Mouse (Mus musculus) heart, adult 11 months (tissue): ENCODE data around the gene Fyttd1.
"Not testable (repeated sequence)": the region's sequence is repeated elsewhere in the genome, so short reads cannot be mapped to it uniquely, and the experiment has no call there.

Experiments used
- DNase-seq: peaks from one replicate; pipeline ENCODE4 v3.0.0; 2022

Fyttd1 gene

GRCm38 (mm10) chr16:32878972-32879926 is 1.9 kb downstream of the Fyttd1 start:
- peak; percentile 91 for DNase-seq

GRCm38 (mm10) chr16:32881538-32881937 is 4.2 kb downstream of the Fyttd1 start:
- no peak for DNase-seq

- DNase-seq, result no peak
Observed at GRCm38 (mm10) chr16:32887996-32888395, 10.7 kb downstream of the Fyttd1 start.

- DNase-seq, result no peak
Observed at GRCm38 (mm10) chr16:32889881-32890280, 12.6 kb downstream of the Fyttd1 start.

DNA sequence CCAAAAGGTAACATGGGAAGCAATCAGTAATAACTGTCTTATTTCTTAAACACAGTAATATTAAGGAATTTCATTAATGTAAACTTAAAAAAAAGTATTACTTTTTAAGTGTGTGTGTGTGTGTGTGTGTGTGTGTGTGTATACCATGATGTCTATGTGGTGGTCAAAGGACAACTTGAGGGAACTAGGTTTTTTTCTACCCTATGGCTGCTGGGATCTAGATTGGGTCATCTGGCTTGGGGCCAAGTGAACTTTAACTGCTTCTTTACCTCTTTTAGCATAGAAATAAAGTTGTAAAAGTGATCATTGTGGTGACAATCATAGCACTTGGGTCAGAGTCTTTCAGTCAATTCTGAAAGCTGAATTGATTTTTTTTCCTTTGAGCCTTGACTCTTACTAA is 18.8 kb downstream of the Fyttd1 start:
- DNase-seq, result no peak

DNA sequence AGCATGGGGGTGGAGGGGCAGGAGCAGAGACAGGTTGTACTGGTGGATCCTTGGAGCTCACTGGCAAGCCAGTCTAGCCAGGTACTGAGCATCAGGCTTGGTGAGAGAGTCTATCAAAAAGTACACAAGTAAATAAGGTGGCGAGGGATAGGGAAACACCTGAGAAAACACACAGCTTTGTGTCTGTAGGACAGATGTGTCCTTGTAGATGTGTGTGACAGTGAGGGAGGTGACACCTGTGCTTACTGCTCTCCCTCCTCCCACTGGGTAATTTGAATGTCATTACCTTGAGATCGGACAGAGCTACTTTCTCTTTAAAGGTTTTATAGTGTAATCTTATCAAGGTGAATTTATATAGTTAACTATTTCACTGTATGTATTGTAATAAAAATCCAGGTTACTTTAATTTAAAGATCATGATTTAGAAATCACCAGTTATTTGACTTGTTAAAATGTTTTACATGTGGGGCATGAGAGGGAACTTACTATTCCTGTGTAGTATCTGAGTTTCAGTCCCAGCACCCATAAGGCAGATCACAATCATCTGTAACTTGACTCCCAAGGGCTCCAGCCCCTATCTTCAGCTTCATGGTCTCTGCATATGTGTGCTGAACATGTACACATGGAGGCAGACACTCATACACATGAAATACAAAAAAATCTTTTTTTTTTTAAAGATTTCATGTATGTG is 24.2 kb downstream of the Fyttd1 start:
- no peak for DNase-seq

GRCm38 (mm10) chr16:32902051-32902428 is 24.7 kb downstream of the Fyttd1 start:
- no peak for DNase-seq

GRCm38 (mm10) chr16:32906186-32906585 is 28.9 kb downstream of the Fyttd1 start:
- no peak for DNase-seq

DNA sequence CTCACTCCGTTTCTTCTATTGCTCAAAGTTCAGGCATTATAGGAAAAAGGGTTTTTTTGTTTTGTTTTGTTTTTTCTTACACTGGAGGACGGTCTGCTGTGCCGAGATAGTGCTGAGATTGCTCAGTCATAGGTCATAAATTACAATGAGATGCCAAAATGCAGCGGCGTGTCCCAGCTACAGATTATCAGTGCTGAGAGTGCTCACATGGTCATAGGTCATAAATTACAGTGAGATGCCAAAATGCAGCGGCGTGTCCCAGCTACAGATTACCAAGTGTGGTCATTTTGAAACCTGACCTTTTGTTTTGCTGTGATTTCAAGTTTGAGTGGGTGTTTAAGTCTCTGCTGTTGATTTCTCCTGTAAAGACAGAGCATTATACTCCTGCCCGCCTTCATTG is 29.4 kb downstream of the Fyttd1 start:
- DNase-seq, result no peak

DNA sequence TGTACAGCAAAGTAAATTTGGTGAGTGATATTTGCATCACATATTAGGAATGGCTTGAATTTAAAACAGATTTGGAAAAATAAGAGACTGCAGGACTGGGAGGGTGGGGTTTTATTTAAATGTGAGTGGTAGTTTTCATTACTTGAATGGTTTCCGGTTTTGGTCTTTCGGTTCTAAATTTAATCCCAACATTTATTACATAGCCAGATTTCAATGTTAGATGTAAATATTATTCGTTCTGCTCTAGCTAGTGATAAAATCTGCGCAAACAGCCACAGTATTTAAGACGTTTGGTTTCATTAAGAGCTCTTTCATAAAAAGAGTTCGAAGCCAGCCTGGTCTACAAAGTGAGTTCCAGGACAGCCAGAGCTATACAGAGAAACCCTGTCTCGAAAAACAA is 35.9 kb downstream of the Fyttd1 start:
- no peak for DNase-seq

DNA sequence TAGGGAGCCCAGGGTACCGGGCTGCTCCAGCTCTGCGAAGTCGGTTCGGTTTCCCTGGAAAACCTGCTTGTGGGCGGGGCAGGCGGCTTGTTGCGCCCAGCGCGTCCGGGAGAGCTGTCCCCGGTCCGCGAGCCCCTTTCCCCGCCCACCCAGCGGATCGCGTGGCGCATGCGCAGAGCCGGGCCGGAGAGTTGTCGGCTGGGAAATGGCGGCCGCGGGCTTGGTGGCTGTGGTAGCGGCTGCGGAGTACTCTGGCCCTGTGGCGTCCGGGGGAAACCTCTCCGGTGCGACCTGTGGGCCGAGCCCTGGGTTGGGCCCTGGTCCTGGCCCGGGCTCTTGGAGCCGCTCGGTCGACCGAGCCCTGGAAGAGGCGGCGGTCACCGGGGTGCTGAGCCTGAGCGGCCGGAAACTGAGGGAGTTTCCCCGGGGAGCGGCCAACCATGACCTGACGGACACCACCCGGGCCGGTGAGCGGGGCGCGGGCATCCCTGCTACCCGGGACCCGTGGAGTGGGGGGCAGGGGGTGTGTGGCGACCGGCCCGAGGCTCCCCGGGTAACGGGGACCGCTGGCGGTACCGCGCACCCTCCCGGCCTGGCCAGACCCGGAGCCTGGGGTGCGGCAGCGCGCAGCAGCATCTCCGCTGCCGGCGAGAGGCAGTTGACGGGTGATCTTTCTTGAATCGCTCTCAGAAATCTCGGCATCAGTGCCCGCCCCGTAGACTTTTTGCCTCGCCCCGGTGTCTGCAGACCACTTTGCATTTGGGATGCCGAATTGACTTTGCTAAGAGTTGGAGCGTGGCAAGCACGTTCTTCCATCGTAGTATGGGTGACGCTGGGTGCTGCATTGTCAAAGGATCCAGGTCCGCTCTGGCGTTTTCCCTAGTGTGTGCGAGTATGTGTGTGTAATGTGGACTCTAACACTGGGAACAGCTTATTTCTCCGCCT is 36.9 kb downstream of the Fyttd1 start, which contains the start of gene Lrch3:
Gene Lrch3, plus strand, starts transcription at position 164 of the 945 bp plus-strand sequence.
- DNase-seq, result peak; percentile 99

DNA sequence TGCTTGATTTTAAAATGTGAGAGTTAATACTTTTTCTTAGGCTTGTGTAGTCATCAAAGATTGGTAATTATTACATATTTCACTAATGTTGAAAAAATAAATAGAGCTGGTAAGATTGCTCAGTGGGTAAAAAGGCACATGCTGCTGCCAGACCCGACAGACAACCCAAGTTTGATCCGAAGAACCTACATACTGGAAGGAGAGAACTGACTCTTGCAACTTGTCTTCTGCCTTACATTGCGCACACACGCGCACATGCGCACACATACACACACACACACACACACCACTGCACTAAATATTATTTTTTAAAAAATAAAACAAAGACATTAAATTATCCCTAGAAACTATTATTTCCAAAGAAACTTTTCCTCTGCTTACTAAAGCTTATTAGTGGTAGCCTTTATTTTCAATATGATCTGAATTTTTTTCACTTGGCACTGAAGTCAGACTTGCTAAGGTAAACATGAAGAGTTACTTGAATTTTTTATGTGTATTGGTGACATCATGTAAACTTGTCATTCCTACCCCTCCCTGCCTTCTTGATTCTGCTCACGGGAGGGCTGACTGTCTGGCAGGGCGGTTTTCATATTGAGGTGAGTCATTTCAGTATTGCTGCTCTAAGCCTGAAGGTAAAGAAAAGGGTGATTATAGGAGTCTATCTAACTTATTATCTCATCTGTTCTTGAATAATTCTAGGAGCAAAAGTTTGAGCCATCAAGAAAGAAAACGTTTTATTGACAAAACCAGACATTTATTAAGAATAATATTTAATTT is 38.2 kb downstream of the Fyttd1 start:
- DNase-seq, result no peak

- peak; percentile 89 for DNase-seq
Observed at GRCm38 (mm10) chr16:32926629-32927028, 49.3 kb downstream of the Fyttd1 start.

GRCm38 (mm10) chr16:32927044-32927443 is 49.7 kb downstream of the Fyttd1 start:
- DNase-seq, result peak; percentile 55

DNA sequence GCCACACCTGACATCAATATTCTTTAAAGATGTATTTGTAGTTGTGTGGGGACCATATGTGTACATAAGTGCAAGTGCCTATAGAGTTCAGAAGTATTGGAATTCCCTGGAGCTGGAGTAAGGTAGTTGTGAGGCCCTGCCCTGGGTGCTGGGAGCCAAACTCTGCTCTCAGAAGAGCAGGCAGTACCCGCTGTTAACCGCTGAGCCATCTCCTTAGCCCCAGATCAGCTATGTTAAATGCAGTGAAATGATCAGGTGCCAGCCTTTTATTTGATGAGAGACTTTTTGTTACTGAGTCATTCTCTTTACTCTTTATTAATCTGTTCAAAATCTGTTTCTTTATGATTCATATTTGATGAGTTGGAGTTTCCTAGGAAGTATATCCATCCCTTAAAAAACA is 52.6 kb downstream of the Fyttd1 start:
- peak; percentile 77 for DNase-seq

DNA sequence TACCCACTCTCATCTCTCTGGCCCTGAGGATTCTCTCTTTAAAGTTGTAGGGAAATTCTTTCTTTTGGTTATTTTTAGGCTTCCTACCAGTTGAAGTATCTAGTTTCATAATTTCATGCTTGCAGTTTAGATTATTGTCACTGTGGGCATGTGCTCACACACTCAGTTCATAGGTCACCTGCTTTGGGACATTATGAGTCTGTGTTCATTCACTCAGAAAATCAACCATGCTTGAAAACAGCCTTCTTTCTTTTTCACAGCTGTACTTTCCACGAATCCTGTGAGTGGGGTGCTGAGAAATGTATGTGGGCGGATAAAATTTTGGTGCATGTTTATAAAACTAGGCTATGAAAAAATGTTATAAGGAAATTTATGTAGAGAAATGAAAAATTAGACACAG is 57.2 kb downstream of the Fyttd1 start:
- DNase-seq, result peak; percentile 30

- DNase-seq, result peak; percentile 86
Observed at GRCm38 (mm10) chr16:32935088-32935487, 57.8 kb downstream of the Fyttd1 start.

GRCm38 (mm10) chr16:32937358-32937757 is 60.1 kb downstream of the Fyttd1 start:
- no peak for DNase-seq

- DNase-seq, result peak; percentile 84
Observed at GRCm38 (mm10) chr16:32939301-32939700, 62.0 kb downstream of the Fyttd1 start.

- peak; percentile 94 for DNase-seq
Observed at GRCm38 (mm10) chr16:32939716-32940115, 62.4 kb downstream of the Fyttd1 start.

- not testable (repeated sequence) for DNase-seq
Observed at GRCm38 (mm10) chr16:32941226-32941625, 63.9 kb downstream of the Fyttd1 start.

DNA sequence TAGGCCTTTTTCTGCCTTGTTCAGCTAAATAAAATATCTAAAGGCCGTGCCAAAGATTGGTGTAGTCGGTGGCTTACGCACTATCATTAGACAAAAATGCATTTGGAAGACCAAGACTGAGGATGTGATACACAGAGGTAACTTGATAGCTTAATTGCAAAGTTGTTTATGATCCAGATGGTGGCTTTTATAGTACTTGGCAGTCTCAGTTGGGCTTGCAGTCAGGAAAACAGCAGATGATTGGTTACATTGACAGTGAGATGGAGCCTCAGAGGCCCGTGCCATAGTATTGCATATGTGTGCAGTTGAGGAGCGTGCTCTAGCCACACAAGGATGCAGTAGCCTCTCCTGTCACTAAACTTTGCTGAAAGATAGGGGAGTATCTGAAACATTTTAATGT is 65.4 kb downstream of the Fyttd1 start:
- peak; percentile 37 for DNase-seq
